Mouse (Mus musculus) hindbrain, embryonic 11.5 days (tissue): Measurements from ENCODE around the gene Tvp23a. TPM values are rescaled to one million over a fixed set of nuclear protein-coding genes. Genes with fewer than 3 reads are reported as not detected.

Experiments used
- ATAC-seq: fragments of 200-750 bp; cut with Nextera tagmentation; 2 replicates; pipeline ENCODE4 v1.8.0; 2017; ENCODE audit warnings: mild to moderate bottlenecking, moderate TSS enrichment, moderate library complexity; ENCODE audit not compliant: low FRiP score
- DNase-seq: peaks from one replicate; pipeline ENCODE4 v3.0.0-alpha.2; 2015; ENCODE audit warnings: low spot score
- H3K27ac ChIP-seq: fragments of 300-500 bp; sonication (generic); 2 replicates; pipeline ENCODE4 v1.5.1; 2014; ENCODE audit warnings: mild to moderate bottlenecking, low read depth, low read length
- H3K27me3 ChIP-seq: fragments of 300-500 bp; sonication (generic); 2 replicates; pipeline ENCODE4 v1.6.1; 2014; ENCODE audit warnings: mild to moderate bottlenecking, low read length, moderate library complexity, mixed read lengths; ENCODE audit not compliant: control insufficient read depth, insufficient read depth
- H3K36me3 ChIP-seq: fragments of 300-500 bp; sonication (generic); 2 replicates; pipeline ENCODE4 v1.6.1; 2014; ENCODE audit warnings: mild to moderate bottlenecking, low read length, moderate library complexity, mixed read lengths; ENCODE audit not compliant: control insufficient read depth, insufficient read depth
- H3K4me1 ChIP-seq: fragments of 300-500 bp; sonication (generic); replicated peaks from 2 replicates; pipeline ENCODE4 v1.6.1; 2014; ENCODE audit warnings: low read length, mixed read lengths; ENCODE audit not compliant: control insufficient read depth, insufficient read depth
- H3K4me2 ChIP-seq: fragments of 300-500 bp; sonication (generic); replicated peaks from 2 replicates; pipeline ENCODE4 v1.6.1; 2014; ENCODE audit warnings: mild to moderate bottlenecking, low read depth, low read length
- H3K4me3 ChIP-seq: fragments of 300-500 bp; sonication (generic); 2 replicates; pipeline ENCODE4 v1.5.1; 2014; ENCODE audit warnings: low read depth, low read length
- H3K9ac ChIP-seq: fragments of 300-500 bp; sonication (generic); 2 replicates; pipeline ENCODE4 v1.6.1; 2014; ENCODE audit warnings: low read depth, low read length
- H3K9me3 ChIP-seq: fragments of 300-500 bp; sonication (generic); 2 replicates; pipeline ENCODE4 v1.6.1; 2016; ENCODE audit warnings: low read length; ENCODE audit not compliant: control insufficient read depth
- WGBS: fragments of 180-500 bp; shearing (Covaris S2); extraction: QIAGEN DNeasy Blood & Tissue Kit; methylation state at CpG from one replicate; pipeline ENCODE4 v1.1.7; 2014; 5-methylcytosine and 5-hydroxymethylcytosine counted together
- polyA plus RNA-seq: library from polyadenylated mRNA; unstranded; fragments of >200 nt; fragmentation: Nextera tagmentation; extraction: Ambion mirVana; gene quantifications from 2 replicates; pipeline ENCODE4 v1.2.1, GENCODE M21; 2014

Tvp23a gene
- polyA plus RNA-seq, 1 experiment from 2014 or later: 17.2 TPM

DNA sequence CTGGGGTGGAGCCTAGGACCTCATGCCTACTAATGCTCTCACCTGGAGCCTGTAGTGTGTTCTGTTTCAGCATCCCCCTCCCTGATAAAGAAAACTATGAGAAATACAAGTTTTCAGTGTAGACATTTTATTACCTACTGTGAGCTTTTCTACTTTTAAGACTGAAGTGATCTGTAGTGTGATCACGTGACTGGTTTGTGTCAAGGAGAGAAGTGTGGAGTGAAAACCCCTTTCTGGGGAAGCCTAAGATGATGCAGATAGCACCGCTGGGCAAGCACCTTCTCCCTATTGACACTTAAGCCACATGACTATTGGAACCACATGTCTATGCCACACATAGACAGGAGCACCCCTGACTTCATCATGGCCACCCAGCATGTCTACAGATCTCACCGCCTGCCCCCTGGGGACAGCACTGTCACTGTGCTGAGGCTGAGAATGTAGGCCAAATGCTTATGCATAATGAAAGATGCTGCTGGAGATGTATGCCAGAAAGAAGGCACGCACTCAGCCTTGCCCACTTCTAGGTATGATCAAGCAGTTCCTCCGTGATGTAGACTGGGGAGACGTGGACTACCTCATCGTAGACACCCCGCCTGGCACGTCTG is 26.6 kb downstream of the Tvp23a start:
- Histone ChIP-seq H3K4me1 (no peaks in the 10 kb centered on the region), H3K4me3 (no peak overlapping the region), H3K4me2 (no peak overlapping the region), H3K9me3 (no peaks in the 10 kb centered on the region), H3K36me3 (peaks cover 13% of the 10 kb centered on the region; the same call in 1 of the 2 replicates), H3K27me3 (no peaks in the 10 kb centered on the region), H3K9ac (no peak overlapping the region), H3K27ac (no peak overlapping the region)
- DNase-seq (no peak), ATAC-seq (no peak)
- WGBS: 91% methylated on average over 9 of the region's 9 CpGs

DNA sequence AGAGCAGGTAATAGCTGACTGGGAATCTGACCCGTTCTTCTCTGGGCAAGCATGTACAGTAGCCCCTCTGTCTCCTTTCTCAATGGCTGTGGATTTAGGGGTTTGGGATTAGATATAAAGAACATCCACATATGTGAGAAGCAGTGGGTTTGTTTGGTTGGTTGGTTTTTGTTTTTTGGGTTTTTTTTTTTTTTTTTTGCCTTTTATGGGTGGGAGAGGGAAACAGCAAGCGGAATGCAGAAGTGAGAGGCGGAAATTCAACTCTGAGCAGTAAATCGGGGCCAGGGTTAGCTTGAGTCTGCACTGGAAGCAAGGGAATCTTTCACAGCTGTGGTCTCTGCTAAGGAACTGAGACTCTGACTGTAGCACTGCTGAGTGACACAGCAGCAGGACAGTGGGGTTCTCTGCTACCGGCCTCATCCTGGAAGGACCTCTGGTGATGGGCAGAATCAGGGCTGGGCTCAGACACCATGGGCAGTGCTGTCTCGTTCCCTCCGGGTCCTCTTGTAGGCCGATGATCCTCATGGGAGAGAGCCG is 29.4 kb downstream of the Tvp23a start:
- Histone ChIP-seq H3K4me1 (no peaks in the 10 kb centered on the region), H3K27me3 (no peaks in the 10 kb centered on the region), H3K4me3 (no peak overlapping the region), H3K27ac (no peak overlapping the region), H3K9me3 (no peaks in the 10 kb centered on the region), H3K36me3 (peaks cover 17% of the 10 kb centered on the region; the same call in 1 of the 2 replicates), H3K4me2 (no peak overlapping the region), H3K9ac (no peak overlapping the region)
- ATAC-seq (no peak), DNase-seq (no peak)
- WGBS: over 99% methylated on average over 9 of the region's 9 CpGs

DNA sequence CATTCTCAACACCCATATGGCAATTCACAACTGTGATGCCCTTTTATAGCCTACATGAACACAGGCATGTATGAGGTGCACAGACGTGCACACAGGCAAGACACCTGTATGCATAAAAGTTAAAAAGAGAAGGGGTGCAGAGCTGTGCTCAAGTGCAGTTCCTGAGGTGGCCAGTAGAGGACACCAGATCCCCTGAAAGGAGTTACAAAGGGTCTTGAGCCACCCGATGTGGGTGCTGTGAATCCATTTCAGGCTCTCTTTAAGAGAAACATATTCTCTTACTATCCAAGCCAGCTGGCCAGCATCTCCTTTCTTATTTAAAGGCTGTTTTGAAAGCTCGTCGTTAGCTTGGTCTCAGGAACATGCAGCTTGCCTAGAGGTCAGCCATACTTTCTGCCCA is 30.3 kb downstream of the Tvp23a start:
- no peak overlapping the region for H3K4me2 ChIP-seq
- ATAC-seq (no peak), DNase-seq (peak; percentile 15)
- H3K27ac ChIP-seq: no peak overlapping the region
- H3K9ac ChIP-seq: no peak overlapping the region
- H3K4me1 ChIP-seq: no peaks in the 10 kb centered on the region
- H3K27me3 ChIP-seq: no peaks in the 10 kb centered on the region
- H3K9me3 ChIP-seq: no peaks in the 10 kb centered on the region
- WGBS: 93% methylated on average over 4 of the region's 4 CpGs
- H3K36me3 ChIP-seq: peaks cover 17% of the 10 kb centered on the region; the same call in 1 of the 2 replicates
- H3K4me3 ChIP-seq: no peak overlapping the region

DNA sequence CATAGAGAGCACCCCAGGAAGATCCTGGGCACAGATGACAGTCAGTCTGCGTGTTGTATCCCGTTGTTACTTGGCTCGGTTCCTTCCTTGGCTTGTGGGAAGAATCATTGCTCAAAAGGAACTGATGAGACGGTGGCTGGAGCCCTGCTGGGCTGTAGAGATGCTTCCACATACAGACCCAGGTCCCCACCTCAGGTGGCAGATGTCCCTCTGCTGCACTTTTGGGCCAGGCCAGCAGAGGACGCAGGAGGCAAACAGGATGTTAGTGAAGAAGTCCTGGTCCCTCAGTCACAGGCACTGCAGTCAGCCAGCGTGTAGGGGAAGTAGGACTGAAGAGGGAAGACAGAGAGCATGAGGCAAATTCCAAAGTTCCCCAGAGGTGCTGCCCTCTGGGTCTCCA is 31.2 kb downstream of the Tvp23a start:
- no peak for DNase-seq
- no peak for ATAC-seq
- Histone ChIP-seq H3K4me1 (no peaks in the 10 kb centered on the region), H3K4me3 (no peak overlapping the region), H3K27ac (no peak overlapping the region), H3K36me3 (peaks cover 13% of the 10 kb centered on the region; the same call in 1 of the 2 replicates), H3K27me3 (no peaks in the 10 kb centered on the region), H3K4me2 (no peak overlapping the region), H3K9me3 (no peaks in the 10 kb centered on the region), H3K9ac (no peak overlapping the region)
- 77% methylated on average over 6 of the region's 6 CpGs for WGBS

DNA sequence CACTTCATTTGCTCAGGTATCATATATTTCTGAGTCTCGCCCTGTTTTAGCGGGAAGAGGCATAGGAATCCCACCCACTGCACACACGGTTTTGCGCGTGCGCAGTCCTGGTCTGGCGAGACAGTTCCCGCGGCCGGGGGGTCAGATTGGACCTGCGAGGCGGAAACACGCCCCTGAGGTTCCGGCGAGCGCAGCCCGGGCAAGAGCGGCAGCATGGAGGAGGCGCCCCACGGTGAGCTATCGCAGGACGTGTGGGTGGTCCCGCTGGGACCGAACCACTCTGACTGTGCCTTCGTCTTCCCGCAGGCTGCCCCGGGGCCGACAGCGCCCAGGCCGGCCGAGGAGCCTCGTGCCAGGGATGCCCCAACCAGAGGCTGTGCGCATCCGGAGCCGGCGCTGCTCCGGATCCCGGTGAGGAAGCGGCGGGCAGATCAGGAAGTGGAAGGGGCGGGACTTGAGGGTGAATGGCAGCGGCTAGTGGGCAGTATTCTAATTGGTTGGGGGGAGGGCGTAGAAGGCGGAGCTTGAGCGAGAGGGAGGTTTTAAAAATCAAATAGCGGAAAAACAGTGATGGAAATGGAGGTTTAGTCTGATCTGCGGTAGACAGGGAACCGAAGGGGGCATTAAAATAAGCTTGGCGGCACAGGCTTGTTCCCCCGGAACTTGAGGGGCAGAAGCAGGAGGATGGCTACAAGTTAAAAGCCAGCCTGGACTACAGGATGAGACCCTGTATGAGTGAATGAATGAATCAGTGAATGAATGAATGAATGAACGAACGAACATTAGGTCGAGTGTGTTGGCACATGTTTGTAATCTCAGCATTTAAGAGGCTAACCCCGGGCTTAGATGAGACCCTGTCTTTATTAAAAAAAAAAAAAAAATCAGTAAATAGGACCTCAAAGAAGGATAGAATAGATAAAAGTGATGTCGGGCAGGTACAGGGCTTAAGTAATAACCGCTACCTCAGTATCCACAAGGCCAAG is 35.1 kb downstream of the Tvp23a start, which contains the start of gene Nubp1:
TSS of gene Nubp1 (plus strand) at position 185 of the 983 bp plus-strand sequence.
- Histone ChIP-seq H3K27me3 (no peaks in the 10 kb centered on the region), H3K4me3 (peak within 1 kb of the TSS; percentile 65), H3K9ac (peak within 1 kb of the TSS; percentile 83), H3K9me3 (no peaks in the 10 kb centered on the region), H3K36me3 (peaks cover 11% of the 10 kb centered on the region; the same call in 1 of the 2 replicates), H3K4me2 (peak within 1 kb of the TSS; percentile 58), H3K4me1 (no peaks in the 10 kb centered on the region), H3K27ac (peak within 1 kb of the TSS; percentile 89)
- ATAC-seq (peak; percentile 97), DNase-seq (peak; percentile 97)
- 3% methylated on average over 56 of the region's 56 CpGs for WGBS

DNA sequence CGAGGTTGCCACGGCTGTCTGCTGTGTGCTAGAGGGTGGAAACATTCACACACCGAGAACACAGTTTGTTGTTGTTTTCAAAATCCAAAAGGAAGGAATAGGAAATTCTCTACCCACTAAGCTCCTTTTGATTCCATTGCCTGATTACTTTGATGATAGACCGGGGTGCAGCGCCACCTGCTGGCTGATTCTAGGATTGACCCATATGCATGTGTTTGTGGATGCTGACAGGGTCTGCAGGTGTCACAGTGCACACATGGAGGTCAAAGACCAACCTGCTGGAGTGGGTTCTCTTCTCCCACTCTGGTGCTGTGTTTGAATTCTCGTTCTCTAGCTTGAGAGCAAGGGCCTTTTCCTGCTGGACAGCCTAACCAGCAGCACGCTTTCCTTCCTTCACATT is 48.0 kb downstream of the Tvp23a start:
- Histone ChIP-seq H3K27me3 (no peaks in the 10 kb centered on the region), H3K27ac (no peak overlapping the region), H3K4me3 (no peak overlapping the region), H3K4me2 (no peak overlapping the region), H3K4me1 (no peaks in the 10 kb centered on the region), H3K9me3 (no peaks in the 10 kb centered on the region), H3K9ac (no peak overlapping the region), H3K36me3 (no peaks in the 10 kb centered on the region)
- WGBS: 36% methylated on average over 7 of the region's 7 CpGs
- no peak for ATAC-seq
- DNase-seq: peak; percentile 89

DNA sequence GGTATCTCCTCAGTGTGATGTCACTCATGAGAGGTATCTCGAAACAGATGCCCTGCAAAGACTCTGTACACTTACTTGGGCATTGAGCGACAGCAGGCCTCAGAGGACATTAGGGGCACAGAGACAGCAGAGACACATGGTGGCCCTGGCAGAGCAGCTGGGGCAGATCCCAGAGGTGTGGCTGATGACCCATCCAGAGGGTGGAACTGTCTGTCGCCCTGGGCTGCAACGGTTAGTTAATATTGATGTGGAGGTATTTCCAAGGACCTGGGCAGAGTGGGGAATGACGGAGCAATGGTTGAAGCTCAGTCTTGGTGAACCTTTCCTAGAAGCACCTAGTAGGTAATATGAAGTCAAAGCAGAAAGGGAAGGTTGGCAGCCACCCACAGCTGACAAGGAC is 48.4 kb downstream of the Tvp23a start:
- Histone ChIP-seq H3K4me3 (no peak overlapping the region), H3K9me3 (no peaks in the 10 kb centered on the region), H3K36me3 (no peaks in the 10 kb centered on the region), H3K4me1 (no peaks in the 10 kb centered on the region), H3K27me3 (no peaks in the 10 kb centered on the region), H3K27ac (no peak overlapping the region), H3K9ac (no peak overlapping the region), H3K4me2 (no peak overlapping the region)
- DNase-seq (no peak), ATAC-seq (no peak)
- WGBS: 71% methylated on average over 5 of the region's 5 CpGs

DNA sequence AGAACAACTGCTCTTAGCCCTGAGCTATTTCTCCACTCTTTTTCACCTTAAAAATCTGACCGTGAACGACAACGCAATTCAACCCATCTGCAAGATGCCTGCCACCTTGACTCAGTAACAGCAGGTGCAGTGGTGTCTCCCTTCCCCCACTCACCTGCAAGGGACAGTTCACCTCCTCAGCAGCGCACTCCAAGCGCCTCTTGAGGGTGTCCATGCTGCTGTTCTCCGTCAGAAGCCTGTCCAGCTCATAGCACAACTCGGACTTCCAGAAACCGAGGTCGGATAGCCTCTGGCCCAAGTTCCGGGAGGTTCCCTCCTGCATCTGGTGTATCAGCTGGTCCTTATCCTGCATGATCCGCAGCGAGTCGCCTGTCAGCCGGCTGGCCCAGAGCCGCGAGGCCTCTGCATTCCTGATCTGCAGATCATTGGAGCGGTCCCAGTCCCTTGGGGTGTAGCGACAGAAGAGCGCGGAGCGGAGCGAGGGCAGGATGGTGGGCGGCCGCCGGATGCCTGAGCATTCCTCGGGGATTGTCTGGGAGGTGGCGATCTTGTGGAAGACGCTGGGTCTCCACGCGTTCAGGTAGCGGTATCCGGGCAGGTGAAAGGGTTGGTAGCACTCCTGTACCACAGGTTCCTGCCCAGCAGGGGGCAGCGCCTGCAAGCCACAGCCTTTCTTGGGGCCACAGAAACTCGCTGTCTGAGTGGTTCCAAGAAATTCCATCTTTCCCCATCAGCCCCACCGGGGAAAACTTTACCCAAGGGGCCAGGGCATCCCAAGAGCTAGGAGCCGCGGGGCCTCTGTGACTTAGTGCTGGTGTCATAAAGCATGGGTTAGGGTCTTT is 52.2 kb downstream of the Tvp23a start, which contains the start of gene Tekt5:
TSS of gene Tekt5 (minus strand) at position 792 of the 842 bp plus-strand sequence.
- WGBS: 8% methylated on average over 37 of the region's 37 CpGs
- H3K9me3 ChIP-seq: no peaks in the 10 kb centered on the region
- H3K9ac ChIP-seq: no peak within 1 kb of the TSS
- peak within 1 kb of the TSS; percentile 42 for H3K4me2 ChIP-seq
- H3K4me1 ChIP-seq: no peaks in the 10 kb centered on the region
- no peaks in the 10 kb centered on the region for H3K27me3 ChIP-seq
- ATAC-seq: 0 out of 2 replicates have a peak, but pooled peaks have one; percentile 43
- peak within 1 kb of the TSS; percentile 21; the same call in 1 of the 2 replicates for H3K4me3 ChIP-seq
- H3K27ac ChIP-seq: no peak within 1 kb of the TSS
- peak; percentile 49 for DNase-seq
- H3K36me3 ChIP-seq: no peaks in the 10 kb centered on the region
